Mouse (Mus musculus) liver, embryonic 16.5 days (tissue): ENCODE measurements around the gene Dedd. TPM values are rescaled to one million over a fixed set of nuclear protein-coding genes. Genes with fewer than 3 reads are reported as not detected.

Experiments used
- ATAC-seq: fragments of 200-750 bp; cut with Nextera tagmentation; 2 replicates; pipeline ENCODE4 v1.8.0; 2017; ENCODE audit warnings: low read depth, mild to moderate bottlenecking, moderate number of reproducible peaks, moderate library complexity
- H3K27ac ChIP-seq: fragments of 300-500 bp; sonication (generic); 2 replicates; pipeline ENCODE4 v1.5.1; 2014; ENCODE audit warnings: mild to moderate bottlenecking, low read length
- H3K27me3 ChIP-seq: fragments of 300-500 bp; sonication (generic); 2 replicates; pipeline ENCODE4 v1.6.1; 2014; ENCODE audit warnings: low read depth, low read length, mixed read lengths; ENCODE audit not compliant: control insufficient read depth, insufficient read depth
- H3K36me3 ChIP-seq: fragments of 300-500 bp; sonication (generic); 2 replicates; pipeline ENCODE4 v1.6.1; 2014; ENCODE audit warnings: mild to moderate bottlenecking; ENCODE audit not compliant: control insufficient read depth, insufficient read depth
- H3K4me1 ChIP-seq: fragments of 300-500 bp; sonication (generic); 2 replicates; pipeline ENCODE4 v1.6.1; 2014; ENCODE audit warnings: low read depth, low read length, mixed read lengths; ENCODE audit not compliant: control insufficient read depth
- H3K4me2 ChIP-seq: fragments of 300-500 bp; sonication (generic); 2 replicates; pipeline ENCODE4 v1.6.1; 2014; ENCODE audit warnings: low read depth, low read length, mixed read lengths
- H3K4me3 ChIP-seq: fragments of 300-500 bp; sonication (generic); 2 replicates; pipeline ENCODE4 v1.5.1; 2014; ENCODE audit warnings: low read depth, mild to moderate bottlenecking, low read length
- H3K9ac ChIP-seq: fragments of 300-500 bp; sonication (generic); 2 replicates; pipeline ENCODE4 v1.6.1; 2014; ENCODE audit warnings: low read depth, low read length
- H3K9me3 ChIP-seq: fragments of 300-500 bp; sonication (generic); replicated peaks from 2 replicates; pipeline ENCODE4 v1.6.1; 2016; ENCODE audit warnings: low read length; ENCODE audit not compliant: control insufficient read depth
- WGBS: fragments of 180-500 bp; shearing (Covaris S2); extraction: QIAGEN DNeasy Blood & Tissue Kit; methylation state at CpG from one replicate; pipeline ENCODE4 v1.1.7; 2014; ENCODE audit not compliant: insufficient replicate concordance; 5-methylcytosine and 5-hydroxymethylcytosine counted together
- polyA plus RNA-seq: library from polyadenylated mRNA; unstranded; fragments of >200 nt; fragmentation: Nextera tagmentation; extraction: Ambion mirVana; gene quantifications from 2 replicates; pipeline ENCODE4 v1.2.1, GENCODE M21; 2015

Gene Dedd
- polyA plus RNA-seq, 1 experiment from 2014 or later, result 17.5 TPM

GRCm38 (mm10) chr1:171382096-171382620, 53.2 kb downstream of the Dedd start:
- Histone ChIP-seq H3K4me3 (no peak overlapping the region), H3K36me3 (no peaks in the 10 kb centered on the region), H3K9me3 (no peaks in the 10 kb centered on the region), H3K4me1 (no peaks in the 10 kb centered on the region; the same call in 1 of the 2 replicates), H3K4me2 (no peak overlapping the region), H3K27ac (no peak overlapping the region), H3K9ac (no peak overlapping the region), H3K27me3 (peaks cover 13% of the 10 kb centered on the region)
- ATAC-seq, result no peak
- 55% methylated on average over 11 of the region's 11 CpGs for WGBS

- ATAC-seq, result no peak
Measured at GRCm38 (mm10) chr1:171384361-171384760, 55.4 kb downstream of the Dedd start.

GRCm38 (mm10) chr1:171385171-171385570, 56.2 kb downstream of the Dedd start:
- Histone ChIP-seq H3K4me1 (no peaks in the 10 kb centered on the region; the same call in 1 of the 2 replicates), H3K4me3 (no peak overlapping the region), H3K27me3 (peaks cover 9% of the 10 kb centered on the region), H3K27ac (no peak overlapping the region), H3K9ac (no peak overlapping the region), H3K4me2 (no peak overlapping the region), H3K9me3 (no peaks in the 10 kb centered on the region), H3K36me3 (no peaks in the 10 kb centered on the region)
- WGBS, result 55% methylated on average over 9 of the region's 9 CpGs
- no peak for ATAC-seq

More at GRCm38 (mm10) chr1:171384361-171384760, 55.4 kb downstream of the Dedd start:
- WGBS, result 58% methylated on average over 9 of the region's 9 CpGs
- peaks cover 11% of the 10 kb centered on the region for H3K27me3 ChIP-seq
- no peaks in the 10 kb centered on the region; the same call in 1 of the 2 replicates for H3K4me1 ChIP-seq
- H3K9me3 ChIP-seq, result no peaks in the 10 kb centered on the region
- H3K36me3 ChIP-seq, result no peaks in the 10 kb centered on the region
- no peak overlapping the region for H3K9ac ChIP-seq
- H3K4me2 ChIP-seq, result no peak overlapping the region
- H3K27ac ChIP-seq, result no peak overlapping the region
- no peak overlapping the region for H3K4me3 ChIP-seq

GRCm38 (mm10) chr1:171387099-171387498, 58.2 kb downstream of the Dedd start:
- H3K4me1 ChIP-seq, result no peaks in the 10 kb centered on the region
- H3K36me3 ChIP-seq, result no peaks in the 10 kb centered on the region
- H3K27ac ChIP-seq, result no peak overlapping the region
- 46% methylated on average over 6 of the region's 6 CpGs for WGBS
- no peaks in the 10 kb centered on the region for H3K27me3 ChIP-seq
- H3K4me2 ChIP-seq, result no peak overlapping the region
- H3K4me3 ChIP-seq, result no peak overlapping the region
- H3K9ac ChIP-seq, result no peak overlapping the region
- H3K9me3 ChIP-seq, result no peaks in the 10 kb centered on the region
- ATAC-seq, result no peak

GRCm38 (mm10) chr1:171388376-171389102, 59.6 kb downstream of the Dedd start, which contains the start of gene Arhgap30:
Arhgap30 (plus strand) TSS chr1:171388954.
- Histone ChIP-seq H3K27ac (peak within 1 kb of the TSS; percentile 77), H3K4me1 (no peaks in the 10 kb centered on the region), H3K36me3 (no peaks in the 10 kb centered on the region), H3K9me3 (no peaks in the 10 kb centered on the region), H3K4me3 (peak within 1 kb of the TSS; percentile 48), H3K4me2 (peak within 1 kb of the TSS; percentile 47), H3K27me3 (no peaks in the 10 kb centered on the region), H3K9ac (peak within 1 kb of the TSS; percentile 25; the same call in 1 of the 2 replicates)
- ATAC-seq, result peak; percentile 66
- WGBS, result 26% methylated on average over 15 of the region's 15 CpGs

GRCm38 (mm10) chr1:171390101-171390500, 61.2 kb downstream of the Dedd start:
- Histone ChIP-seq H3K4me1 (no peaks in the 10 kb centered on the region), H3K9ac (no peak overlapping the region), H3K36me3 (no peaks in the 10 kb centered on the region), H3K4me2 (no peak overlapping the region), H3K9me3 (no peaks in the 10 kb centered on the region), H3K27me3 (no peaks in the 10 kb centered on the region), H3K27ac (peak overlapping the region; percentile 77), H3K4me3 (peak overlapping the region; percentile 48)
- 30% methylated on average over 4 of the region's 4 CpGs for WGBS
- peak; percentile 38; the same call in 1 of the 2 replicates for ATAC-seq

Other genes starting within 250 kb of the Dedd start
- gene Cfap126, start 215.2 kb upstream of the Dedd start, polyA plus RNA-seq, result 1.8 and 2.1 TPM in 2 replicates
- gene Sdhc, start 178.5 kb upstream of the Dedd start, polyA plus RNA-seq, result 137 and 164 TPM in 2 replicates
- 0.04 TPM in 1 of 2 replicates, not detected in the other for gene Mpz, start 178.4 kb upstream of the Dedd start, polyA plus RNA-seq
- gene Pcp4l1, start 132.9 kb upstream of the Dedd start, polyA plus RNA-seq, result 2.5 and 2.6 TPM in 2 replicates
- gene Nr1i3, start 115.2 kb upstream of the Dedd start, polyA plus RNA-seq, result 2.2 and 2.4 TPM in 2 replicates
- gene Tomm40l, start 106.6 kb upstream of the Dedd start, polyA plus RNA-seq, result 11.8 and 14.9 TPM in 2 replicates
- gene Apoa2, start 104.1 kb upstream of the Dedd start, polyA plus RNA-seq, result 8,709 and 8,864 TPM in 2 replicates
- 111 and 128 TPM in 2 replicates for gene Fcer1g, start 94.8 kb upstream of the Dedd start, polyA plus RNA-seq
- 0.48 and 0.64 TPM in 2 replicates for gene Adamts4, start 78.7 kb upstream of the Dedd start, polyA plus RNA-seq
- gene Ndufs2, start 77.8 kb upstream of the Dedd start, polyA plus RNA-seq, result 138 and 143 TPM in 2 replicates
- gene B4galt3, start 58.8 kb upstream of the Dedd start, polyA plus RNA-seq, result 22.6 and 23.2 TPM in 2 replicates
- 205 and 206 TPM in 2 replicates for gene Ppox, start 48.0 kb upstream of the Dedd start, polyA plus RNA-seq
- 23.1 and 25.3 TPM in 2 replicates for gene Usp21, start 41.2 kb upstream of the Dedd start, polyA plus RNA-seq
- gene Ufc1, start 34.1 kb upstream of the Dedd start, polyA plus RNA-seq, result 40.3 and 45.2 TPM in 2 replicates
- 38.8 and 39.0 TPM in 2 replicates for gene Nit1, start 16.5 kb downstream of the Dedd start, polyA plus RNA-seq
- 30.9 and 37.8 TPM in 2 replicates for gene Pfdn2, start 16.5 kb downstream of the Dedd start, polyA plus RNA-seq
- gene Klhdc9, start 31.7 kb downstream of the Dedd start, polyA plus RNA-seq, result 0.20 and 0.28 TPM in 2 replicates
- 0.09 and 0.13 TPM in 2 replicates for gene Nectin4, start 41.0 kb downstream of the Dedd start, polyA plus RNA-seq
- 5.3 and 5.8 TPM in 2 replicates for gene Arhgap30, start 59.8 kb downstream of the Dedd start, polyA plus RNA-seq
- gene Usf1, start 82.2 kb downstream of the Dedd start, polyA plus RNA-seq, result 15.9 and 19.3 TPM in 2 replicates
- gene Tstd1, start 89.7 kb downstream of the Dedd start, polyA plus RNA-seq, result 4.6 and 5.3 TPM in 2 replicates
- gene F11r, start 108.4 kb downstream of the Dedd start, polyA plus RNA-seq, result 33.8 and 34.2 TPM in 2 replicates
- 2.6 and 3.5 TPM in 2 replicates for gene Alyref2, start 174.3 kb downstream of the Dedd start, polyA plus RNA-seq
- not detected in 2 replicates for gene Itln1, start 206.1 kb downstream of the Dedd start, polyA plus RNA-seq
- gene Cd244a, start 230.0 kb downstream of the Dedd start, polyA plus RNA-seq, result 0.36 and 0.48 TPM in 2 replicates